10 mouse cellular contexts compared by ENCODE assay signal in genomic region chr10:116735607-116736006, GRCm38 (mm10).
A peak's percentile ranks its signal among the peaks of the same experiment; 100 is the strongest.
DNase-seq lines count a peak whose midpoint lies in the region; ATAC-seq lines count a peak whose summit lies in the region.
"Had no signal": no experiment of that assay in that cellular context is flagged by ENCODE, and none has a peak within 500 bp of the region (broad histone marks: within the 10 kb centered on the region; RNA-seq: fewer than 3 reads in every experiment).

No protein-coding gene starts in this region.

- H3K27me3 ChIP-seq in forebrain, embryonic 10.5 days (ENCODE audit: poor library complexity, severe bottlenecking): no peaks in the 10 kb centered on the region
- no peaks in the 10 kb centered on the region for H3K27me3 ChIP-seq in forebrain, embryonic 12.5 days
- H3K27me3 ChIP-seq: liver, embryonic 15.5 days had no signal

- DNase-seq in forebrain, embryonic 10.5 days (ENCODE audit: extremely low spot score, low spot score): no peak
- peak; percentile 62 to 75 for DNase-seq in adrenal gland, postnatal 36 days
- peak; percentile 47 to 80 for DNase-seq in gastrocnemius, adult 8-10 months (ENCODE audit: low spot score in 2 of 2)
- DNase-seq in kidney, postnatal 25 days: peak; percentile 88 to 94
- DNase-seq in skeletal muscle tissue, adult 2 months (ENCODE audit: low read depth, low spot score): peak; percentile 69
- DNase-seq in embryo, embryonic 9.5 days (ENCODE audit: extremely low spot score): no peak
- DNase-seq in spleen, adult 12 weeks (ENCODE audit: low spot score): no peak

- no peaks in the 10 kb centered on the region for H3K9me3 ChIP-seq in forebrain, embryonic 10.5 days
- no peaks in the 10 kb centered on the region for H3K9me3 ChIP-seq in forebrain, embryonic 12.5 days
- H3K9me3 ChIP-seq: heart, embryonic 13.5 days; liver, embryonic 15.5 days had no signal

- peaks cover 8% of the 10 kb centered on the region; the same call in 1 of the 2 replicates for H3K4me1 ChIP-seq in forebrain, embryonic 10.5 days
- no peaks in the 10 kb centered on the region for H3K4me1 ChIP-seq in forebrain, embryonic 12.5 days
- H3K4me1 ChIP-seq: liver, embryonic 15.5 days had no signal

- no peak overlapping the region for H3K9ac ChIP-seq in forebrain, embryonic 12.5 days
- H3K9ac ChIP-seq: heart, embryonic 13.5 days; liver, embryonic 15.5 days had no signal

- peak overlapping the region; percentile 20; the same call in 1 of the 2 replicates for H3K27ac ChIP-seq in forebrain, embryonic 10.5 days
- H3K27ac ChIP-seq in forebrain, embryonic 12.5 days: no peak overlapping the region
- H3K27ac ChIP-seq: heart, embryonic 13.5 days; liver, embryonic 15.5 days had no signal

- 88% methylated on average over 8 of the region's 8 CpGs for WGBS in forebrain, embryonic 10.5 days
- 88% methylated on average over 8 of the region's 8 CpGs for WGBS in forebrain, embryonic 12.5 days

- H3K4me3 ChIP-seq in forebrain, embryonic 10.5 days: no peak overlapping the region
- H3K4me3 ChIP-seq in forebrain, embryonic 12.5 days (replicated peaks): no peak overlapping the region
- H3K4me3 ChIP-seq: heart, embryonic 13.5 days; liver, embryonic 15.5 days had no signal

- ATAC-seq in forebrain, embryonic 12.5 days (ENCODE audit: low FRiP score): no peak

- no peak overlapping the region for H3K4me2 ChIP-seq in forebrain, embryonic 12.5 days
- H3K4me2 ChIP-seq: heart, embryonic 13.5 days; liver, embryonic 15.5 days had no signal

- no peaks in the 10 kb centered on the region for H3K36me3 ChIP-seq in forebrain, embryonic 10.5 days (replicated peaks)
- H3K36me3 ChIP-seq in forebrain, embryonic 12.5 days (replicated peaks): no peaks in the 10 kb centered on the region
- H3K36me3 ChIP-seq: heart, embryonic 13.5 days; liver, embryonic 15.5 days had no signal

Comparison
In these comparisons a context has a peak if more than half of its experiments do, and no peak if none do; other contexts are left out.
1. DNase-seq: peak in adrenal gland, postnatal 36 days (2 of 2), gastrocnemius, adult 8-10 months (2 of 2), kidney, postnatal 25 days (2 of 2) and skeletal muscle tissue, adult 2 months (single experiment); none in forebrain, embryonic 10.5 days (single experiment), embryo, embryonic 9.5 days (single experiment) and spleen, adult 12 weeks (single experiment).